Mouse (Mus musculus) lung, adult 18-20 months (tissue): ENCODE measurements around the gene Uxs1.
A peak's percentile ranks its signal among the peaks of the same experiment; 100 is the strongest.

Experiments
- DNase-seq, 2 experiments: peaks; one replicate each; pipeline ENCODE4 v3.0.0; 2022; ENCODE audit warnings: mixed read lengths in 2 of 2

Uxs1 gene

DNA sequence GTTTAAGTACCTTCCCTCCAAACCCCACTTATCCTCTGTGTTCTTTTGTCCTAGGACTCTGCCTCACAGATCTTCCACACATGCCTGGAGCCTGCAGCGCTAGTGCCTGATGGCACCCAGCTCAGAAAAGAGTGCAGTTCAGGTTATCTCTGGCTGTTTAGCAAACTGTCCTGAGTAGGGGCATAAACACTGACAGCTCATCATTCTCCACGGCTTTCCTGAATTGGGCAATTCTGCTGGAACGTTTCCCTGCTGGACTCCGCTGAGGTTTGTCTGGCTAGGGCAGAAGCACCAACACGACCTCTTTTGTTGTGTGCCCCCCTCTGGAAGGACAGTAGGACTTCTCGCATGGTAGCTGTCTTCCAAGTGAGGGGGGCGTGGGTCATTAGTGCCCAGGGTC is 109.6 kb downstream of the Uxs1 start:
- DNase-seq, result peak; percentile 14 to 38

- peak in 1 of 2 experiments; percentile 17 for DNase-seq
These were observed 112.8 kb downstream of the Uxs1 start for GRCm38 (mm10) chr1:43714841-43715240.

GRCm38 (mm10) chr1:43698577-43699000 is 129.0 kb downstream of the Uxs1 start:
- DNase-seq, result no peak
